Mouse (Mus musculus): ENCODE measurements around the gene Cops7b.
A peak's percentile ranks its signal among the peaks of the same experiment; 100 is the strongest.

GRCm38 (mm10) chr1:86586992-86587391 lies 4.3 kb downstream of the Cops7b start:
- TF ChIP-seq MAFK (IDR thresholded peaks at IDR 0.05; ENCODE audit: insufficient read depth, low read depth, low read length) (no peak), ZC3H11A (IDR thresholded peaks at IDR 0.05; ENCODE audit: borderline replicate concordance, low read depth, low read length) (no peak), CHD2 (IDR thresholded peaks at IDR 0.05; ENCODE audit: low read depth, low read length) (0 out of 2 replicates have a peak, but pooled peaks have one; percentile 21), ZNF384 (IDR thresholded peaks at IDR 0.05; ENCODE audit: low read depth, low read length) (peak; percentile 52; the same call in 1 of the 2 replicates)
